Mouse (Mus musculus): ENCODE measurements around the gene Gsn. TPM values are rescaled to one million over a fixed set of nuclear protein-coding genes. Genes with fewer than 3 reads are reported as not detected.

Gene Gsn
- polyA plus RNA-seq, 1 experiment from 2014 or later, result 134 TPM

GRCm38 (mm10) chr2:35325930-35326329 is 69.8 kb downstream of the Gsn start:
- H3K27ac ChIP-seq (replicated peaks), result peak overlapping the region; percentile 75
- peak overlapping the region; percentile 44 for H3K9ac ChIP-seq
- H3K9me3 ChIP-seq (replicated peaks), result no peaks in the 10 kb centered on the region
- peak overlapping the region; percentile 72 for H3K4me2 ChIP-seq
- peaks cover 76% of the 10 kb centered on the region for H3K36me3 ChIP-seq (replicated peaks)
- peak overlapping the region; percentile 36 for H3K4me3 ChIP-seq (replicated peaks)
- H3K27me3 ChIP-seq, result no peaks in the 10 kb centered on the region
- peak; percentile 66 for ATAC-seq (ENCODE audit: insufficient read depth)
- peaks cover 95% of the 10 kb centered on the region for H3K4me1 ChIP-seq (replicated peaks)
- WGBS (ENCODE audit: insufficient replicate concordance), result 38% methylated on average over 10 of the region's 10 CpGs

GRCm38 (mm10) chr2:35326931-35327330 is 70.8 kb downstream of the Gsn start:
- peaks cover 97% of the 10 kb centered on the region for H3K4me1 ChIP-seq (replicated peaks)

GRCm38 (mm10) chr2:35327583-35327982 is 71.4 kb downstream of the Gsn start:
- Histone ChIP-seq H3K36me3 (replicated peaks) (peaks cover 73% of the 10 kb centered on the region), H3K4me2 (peak overlapping the region; percentile 72), H3K27ac (replicated peaks) (peak overlapping the region; percentile 96), H3K27me3 (no peaks in the 10 kb centered on the region), H3K9ac (peak overlapping the region; percentile 57), H3K4me3 (replicated peaks) (peak overlapping the region; percentile 37), H3K4me1 (replicated peaks) (peaks cover 97% of the 10 kb centered on the region), H3K9me3 (replicated peaks) (no peaks in the 10 kb centered on the region)
- 13% methylated on average over 10 of the region's 10 CpGs for WGBS (ENCODE audit: insufficient replicate concordance)
- peak; percentile 76 for ATAC-seq (ENCODE audit: insufficient read depth)

More at GRCm38 (mm10) chr2:35326931-35327330, 70.8 kb downstream of the Gsn start:
- H3K9me3 ChIP-seq (replicated peaks), result no peaks in the 10 kb centered on the region
- H3K4me3 ChIP-seq (replicated peaks), result peak overlapping the region; percentile 36
- peak overlapping the region; percentile 44 for H3K9ac ChIP-seq
- peak overlapping the region; percentile 72 for H3K4me2 ChIP-seq
- ATAC-seq (ENCODE audit: insufficient read depth), result no peak
- no peaks in the 10 kb centered on the region for H3K27me3 ChIP-seq
- peak overlapping the region; percentile 75 for H3K27ac ChIP-seq (replicated peaks)
- H3K36me3 ChIP-seq (replicated peaks), result peaks cover 74% of the 10 kb centered on the region
- 53% methylated on average over 1 of the region's 1 CpGs for WGBS (ENCODE audit: insufficient replicate concordance)

GRCm38 (mm10) chr2:35328064-35328792 is 72.0 kb downstream of the Gsn start:
- Histone ChIP-seq H3K4me1 (replicated peaks) (peaks cover 97% of the 10 kb centered on the region), H3K9me3 (replicated peaks) (no peaks in the 10 kb centered on the region), H3K27ac (replicated peaks) (peak overlapping the region; percentile 96), H3K4me3 (replicated peaks) (peak overlapping the region; percentile 37), H3K4me2 (peak overlapping the region; percentile 72), H3K36me3 (replicated peaks) (peaks cover 73% of the 10 kb centered on the region), H3K27me3 (no peaks in the 10 kb centered on the region), H3K9ac (peak overlapping the region; percentile 57)
- WGBS (ENCODE audit: insufficient replicate concordance), result 28% methylated on average over 11 of the region's 11 CpGs
- ATAC-seq (ENCODE audit: insufficient read depth), result peak; percentile 13; the same call in 1 of the 2 replicates

GRCm38 (mm10) chr2:35329061-35329460 is 72.9 kb downstream of the Gsn start:
- 33% methylated on average over 2 of the region's 2 CpGs for WGBS (ENCODE audit: insufficient replicate concordance)
- Histone ChIP-seq H3K9me3 (replicated peaks) (no peaks in the 10 kb centered on the region), H3K4me3 (replicated peaks) (peak overlapping the region; percentile 37), H3K36me3 (replicated peaks) (peaks cover 70% of the 10 kb centered on the region), H3K4me2 (peak overlapping the region; percentile 72), H3K27ac (replicated peaks) (peak overlapping the region; percentile 96), H3K27me3 (no peaks in the 10 kb centered on the region), H3K4me1 (replicated peaks) (peaks cover 96% of the 10 kb centered on the region), H3K9ac (peak overlapping the region; percentile 57; the same call in 1 of the 2 replicates)
- no peak for ATAC-seq (ENCODE audit: insufficient read depth)

- ATAC-seq (ENCODE audit: insufficient read depth), result no peak
- Histone ChIP-seq H3K4me1 (replicated peaks) (peaks cover 79% of the 10 kb centered on the region), H3K4me3 (replicated peaks) (peak overlapping the region; percentile 99), H3K27ac (replicated peaks) (peak overlapping the region; percentile 56), H3K4me2 (peak overlapping the region; percentile 80), H3K9me3 (replicated peaks) (no peaks in the 10 kb centered on the region), H3K27me3 (no peaks in the 10 kb centered on the region), H3K9ac (no peak overlapping the region), H3K36me3 (replicated peaks) (peaks cover 53% of the 10 kb centered on the region)
- 64% methylated on average over 2 of the region's 2 CpGs for WGBS (ENCODE audit: insufficient replicate concordance)
Observed at GRCm38 (mm10) chr2:35331205-35331604, 75.0 kb downstream of the Gsn start.

- Histone ChIP-seq H3K36me3 (replicated peaks) (peaks cover 42% of the 10 kb centered on the region), H3K4me3 (replicated peaks) (peak overlapping the region; percentile 99), H3K27me3 (no peaks in the 10 kb centered on the region), H3K4me1 (replicated peaks) (peaks cover 70% of the 10 kb centered on the region), H3K27ac (replicated peaks) (peak overlapping the region; percentile 100), H3K9me3 (replicated peaks) (no peaks in the 10 kb centered on the region), H3K4me2 (peak overlapping the region; percentile 80), H3K9ac (peak overlapping the region; percentile 100)
- no peak for ATAC-seq (ENCODE audit: insufficient read depth)
Observed at GRCm38 (mm10) chr2:35333670-35334069, 77.5 kb downstream of the Gsn start.

GRCm38 (mm10) chr2:35335620-35336019 is 79.4 kb downstream of the Gsn start:
- peaks cover 33% of the 10 kb centered on the region for H3K36me3 ChIP-seq (replicated peaks)
- peak overlapping the region; percentile 99 for H3K4me3 ChIP-seq (replicated peaks)
- H3K9me3 ChIP-seq (replicated peaks), result no peaks in the 10 kb centered on the region
- H3K27ac ChIP-seq (replicated peaks), result peak overlapping the region; percentile 100
- peaks cover 54% of the 10 kb centered on the region for H3K4me1 ChIP-seq (replicated peaks)
- no peaks in the 10 kb centered on the region for H3K27me3 ChIP-seq
- peak overlapping the region; percentile 100 for H3K9ac ChIP-seq
- ATAC-seq (ENCODE audit: insufficient read depth), result no peak
- H3K4me2 ChIP-seq, result peak overlapping the region; percentile 80
- 17% methylated on average over 7 of the region's 7 CpGs for WGBS (ENCODE audit: insufficient replicate concordance)

- Histone ChIP-seq H3K4me2 (peak within 1 kb of the TSS; percentile 80), H3K4me1 (replicated peaks) (peaks cover 44% of the 10 kb centered on the region), H3K36me3 (replicated peaks) (peaks cover 24% of the 10 kb centered on the region), H3K9me3 (replicated peaks) (no peaks in the 10 kb centered on the region), H3K4me3 (replicated peaks) (peak within 1 kb of the TSS; percentile 99), H3K9ac (peak within 1 kb of the TSS; percentile 100), H3K27me3 (no peaks in the 10 kb centered on the region), H3K27ac (replicated peaks) (peak within 1 kb of the TSS; percentile 100)
- ATAC-seq (ENCODE audit: insufficient read depth), result peak; percentile 95
- under 1% methylated on average over 45 of the region's 45 CpGs for WGBS (ENCODE audit: insufficient replicate concordance)
Observed at GRCm38 (mm10) chr2:35336388-35337280, 80.5 kb downstream of the Gsn start, which contains the start of gene Stom. TSS of gene Stom (minus strand) at chr2:35336976.

- Histone ChIP-seq H3K27me3 (no peaks in the 10 kb centered on the region), H3K9ac (peak overlapping the region; percentile 100), H3K4me2 (peak overlapping the region; percentile 80), H3K27ac (replicated peaks) (peak overlapping the region; percentile 100), H3K9me3 (replicated peaks) (no peaks in the 10 kb centered on the region), H3K4me1 (replicated peaks) (peaks cover 37% of the 10 kb centered on the region), H3K4me3 (replicated peaks) (peak overlapping the region; percentile 99), H3K36me3 (replicated peaks) (peaks cover 16% of the 10 kb centered on the region)
- 57% methylated on average over 10 of the region's 10 CpGs for WGBS (ENCODE audit: insufficient replicate concordance)
- ATAC-seq (ENCODE audit: insufficient read depth), result no peak
Observed at GRCm38 (mm10) chr2:35337419-35337818, 81.2 kb downstream of the Gsn start.

GRCm38 (mm10) chr2:35338036-35338435 is 81.9 kb downstream of the Gsn start:
- WGBS (ENCODE audit: insufficient replicate concordance), result 61% methylated on average over 1 of the region's 1 CpGs
- H3K27ac ChIP-seq (replicated peaks), result 0 out of 2 replicates have a peak overlapping the region, but pooled peaks have one; percentile 51

More at GRCm38 (mm10) chr2:35338036-35338435, 81.9 kb downstream of the Gsn start:
- H3K27me3 ChIP-seq, result no peaks in the 10 kb centered on the region
- H3K9me3 ChIP-seq (replicated peaks), result no peaks in the 10 kb centered on the region
- H3K4me1 ChIP-seq (replicated peaks), result peaks cover 34% of the 10 kb centered on the region
- no peak overlapping the region for H3K4me3 ChIP-seq (replicated peaks)
- H3K9ac ChIP-seq, result no peak overlapping the region
- no peak overlapping the region for H3K4me2 ChIP-seq
- ATAC-seq (ENCODE audit: insufficient read depth), result no peak
- peaks cover 11% of the 10 kb centered on the region for H3K36me3 ChIP-seq (replicated peaks)
